Mouse (Mus musculus) bone marrow macrophage, adult 2 months (primary cell): ENCODE results near the gene Pigo.
"Not testable (repeated sequence)": the region's sequence is repeated elsewhere in the genome, so short reads cannot be mapped to it uniquely, and the experiment has no call there.

Source experiments
- CTCF ChIP-seq: IDR thresholded peaks from 2 replicates; pipeline ENCODE4 v1.5.1; 2012; ENCODE audit warnings: low read depth, mild to moderate bottlenecking, low read length, moderate library complexity
- POLR2A ChIP-seq: IDR thresholded peaks from 2 replicates; pipeline ENCODE4 v1.6.1; 2012; ENCODE audit warnings: mild to moderate bottlenecking, low read depth, low read length, borderline replicate concordance

- not testable (repeated sequence) for TF ChIP-seq CTCF, POLR2A
Observed at GRCm38 (mm10) chr4:42980467-42980866, 45.2 kb downstream of the Pigo start.
